Mouse (Mus musculus) CH12.LX (cell line): Measurements from ENCODE around the gene Pttg1ip. TPM values are rescaled to one million over a fixed set of nuclear protein-coding genes. Genes with fewer than 3 reads are reported as not detected.

Experiments used
- DNase-seq: peaks from one replicate; pipeline ENCODE4 v3.0.0-alpha.2; 2013; ENCODE audit errors: extremely low read depth
- H3K27ac ChIP-seq: 2 replicates; pipeline ENCODE4 v1.5.1; 2012; ENCODE audit warnings: low read depth, mild to moderate bottlenecking, control low read depth, moderate library complexity; ENCODE audit not compliant: insufficient read depth
- H3K27me3 ChIP-seq: replicated peaks from 2 replicates; pipeline ENCODE3; 2012; ENCODE audit warnings: inconsistent platforms
- H3K36me3 ChIP-seq, 2 experiments: replicated peaks in 1 of 2; 2 replicates each; pipeline versions ENCODE3 to v1.6.1; 2012; ENCODE audit warnings: inconsistent platforms in 1 of 2, low read length in 1 of 2, mild to moderate bottlenecking in 1 of 2, mixed read lengths in 1 of 2, moderate library complexity in 1 of 2; ENCODE audit not compliant: control insufficient read depth in 1 of 2, insufficient read depth in 1 of 2
- H3K4me1 ChIP-seq, 2 experiments: 2 replicates each; pipeline ENCODE4 v1.6.1; 2012; ENCODE audit warnings: inconsistent platforms in 1 of 2, moderate library complexity in 1 of 2; ENCODE audit not compliant: insufficient read depth in 2 of 2, control insufficient read depth in 1 of 2
- H3K4me2 ChIP-seq: 2 replicates; pipeline ENCODE4 v1.6.1; 2012; ENCODE audit warnings: low read depth, mild to moderate bottlenecking, control low read depth; ENCODE audit not compliant: poor library complexity, insufficient read depth, severe bottlenecking
- H3K4me3 ChIP-seq, 3 experiments: fragments of 150-350 bp in 1 of 3; sonication (generic) in 1 of 3; replicated peaks in 1 of 3; 2 replicates each; pipeline versions ENCODE3 to v1.5.1; 2011 to 2012; ENCODE audit warnings: low read depth in 2 of 3, low read length in 2 of 3, mild to moderate bottlenecking in 2 of 3, moderate library complexity in 2 of 3, control low read depth in 1 of 3, improper control_type of control experiment in 1 of 3, inconsistent platforms in 1 of 3, mixed read lengths in 1 of 3; ENCODE audit not compliant: poor library complexity in 1 of 3
- H3K79me2 ChIP-seq: replicated peaks from 2 replicates; pipeline ENCODE4 v1.6.1; 2012; ENCODE audit warnings: mild to moderate bottlenecking, moderate library complexity; ENCODE audit not compliant: control insufficient read depth, poor library complexity, insufficient read depth, severe bottlenecking; ENCODE audit errors: extremely low read depth
- H3K9ac ChIP-seq: 2 replicates; pipeline ENCODE4 v1.6.1; 2012; ENCODE audit warnings: low read depth, mild to moderate bottlenecking, control low read depth, moderate library complexity; ENCODE audit not compliant: insufficient read depth
- H3K9me3 ChIP-seq: replicated peaks from 2 replicates; pipeline ENCODE3; 2012; ENCODE audit warnings: low read length, inconsistent platforms, mixed read lengths
- CTCF ChIP-seq, 2 experiments: IDR thresholded peaks in 1 of 2; conservative IDR thresholded peaks in 1 of 2; 2 replicates each; pipeline ENCODE4 v1.5.1; 2011 to 2012; ENCODE audit warnings: low read depth in 2 of 2, low read length in 2 of 2, improper control_type of control experiment in 1 of 2, inconsistent platforms in 1 of 2, mild to moderate bottlenecking in 1 of 2, moderate library complexity in 1 of 2
- ELF1 ChIP-seq: IDR thresholded peaks from 2 replicates; pipeline ENCODE4 v1.6.1; 2014; ENCODE audit warnings: low read depth, mild to moderate bottlenecking, inconsistent platforms, low read length, improper control_type of control experiment
- EP300 ChIP-seq: IDR thresholded peaks from 2 replicates; pipeline ENCODE4 v1.6.1; 2011; ENCODE audit warnings: low read length, improper control_type of control experiment
- ETS1 ChIP-seq: conservative IDR thresholded peaks from 2 replicates; pipeline ENCODE4 v1.6.1; 2012; ENCODE audit warnings: low read depth, mild to moderate bottlenecking, inconsistent platforms, low read length, improper control_type of control experiment, moderate library complexity
- HCFC1 ChIP-seq: IDR thresholded peaks from 2 replicates; pipeline ENCODE4 v1.6.1; 2012; ENCODE audit warnings: low read depth, mild to moderate bottlenecking, inconsistent platforms, low read length, improper control_type of control experiment
- KAT2A ChIP-seq: IDR thresholded peaks from 2 replicates; pipeline ENCODE4 v1.6.1; 2012; ENCODE audit warnings: low read length, improper control_type of control experiment, inconsistent platforms; ENCODE audit not compliant: insufficient replicate concordance
- MAFK ChIP-seq: IDR thresholded peaks from 2 replicates; pipeline ENCODE4 v1.6.1; 2011; ENCODE audit warnings: low read length, improper control_type of control experiment; ENCODE audit not compliant: insufficient replicate concordance
- MAX ChIP-seq: IDR thresholded peaks from 2 replicates; pipeline ENCODE4 v1.6.1; 2011; ENCODE audit warnings: low read length, improper control_type of control experiment
- MAZ ChIP-seq: IDR thresholded peaks from 2 replicates; pipeline ENCODE4 v1.6.1; 2012; ENCODE audit warnings: low read depth, mild to moderate bottlenecking, inconsistent platforms, low read length, improper control_type of control experiment, moderate library complexity
- MEF2A ChIP-seq: IDR thresholded peaks from 2 replicates; pipeline ENCODE4 v1.6.1; 2014; ENCODE audit warnings: low read depth, mild to moderate bottlenecking, inconsistent platforms, low read length, improper control_type of control experiment, borderline replicate concordance
- MYC ChIP-seq: IDR thresholded peaks from 2 replicates; pipeline ENCODE4 v1.6.1; 2011; ENCODE audit warnings: low read depth, mild to moderate bottlenecking, improper control_type of control experiment, low read length
- NRF1 ChIP-seq: IDR thresholded peaks from 2 replicates; pipeline ENCODE4 v1.6.1; 2014; ENCODE audit warnings: low read depth, mild to moderate bottlenecking, inconsistent platforms, low read length, improper control_type of control experiment, moderate library complexity
- PAX5 ChIP-seq: IDR thresholded peaks from 2 replicates; pipeline ENCODE4 v1.6.1; 2012; ENCODE audit warnings: low read length, inconsistent platforms, mixed read lengths
- RAD21 ChIP-seq: IDR thresholded peaks from 2 replicates; pipeline ENCODE4 v1.6.1; 2011; ENCODE audit warnings: low read depth, mild to moderate bottlenecking, low read length, improper control_type of control experiment, moderate library complexity
- TBP ChIP-seq: conservative IDR thresholded peaks from 2 replicates; pipeline ENCODE4 v1.6.1; 2011; ENCODE audit warnings: low read depth, low read length, improper control_type of control experiment
- UBTF ChIP-seq: IDR thresholded peaks from 2 replicates; pipeline ENCODE4 v1.6.1; 2012; ENCODE audit warnings: low read depth, mild to moderate bottlenecking, inconsistent platforms, low read length, improper control_type of control experiment, moderate library complexity
- ZMIZ1 ChIP-seq: IDR thresholded peaks from 2 replicates; pipeline ENCODE4 v1.6.1; 2012; ENCODE audit warnings: low read depth, mild to moderate bottlenecking, inconsistent platforms, low read length, improper control_type of control experiment
- ZNF384 ChIP-seq: IDR thresholded peaks from 2 replicates; pipeline ENCODE4 v1.6.1; 2012; ENCODE audit warnings: low read depth, low read length, improper control_type of control experiment, inconsistent platforms
- dilution Hi-C: fragments of 300-500 bp; cut with MboI; formaldehyde crosslinking; loops from 2 replicates; pipeline ENCODE4 v1.14.3; 2020; ENCODE audit warnings: low sequenced_read_pairs; ENCODE audit not compliant: extremely low pct_unique_long_range_greater_than_20kb, extremely low pct_ligation_motif_present
- in situ Hi-C: fragments of 300-500 bp; cut with MboI; formaldehyde crosslinking; loops from 3 replicates; pipeline ENCODE4 v1.14.3; 2019; ENCODE audit warnings: low sequenced_read_pairs, low pct_ligation_motif_present, low pct_unique_long_range_greater_than_20kb, mixed read lengths
- polyA plus RNA-seq: library from polyadenylated mRNA; unstranded; fragments of >175 nt; gene quantifications from 2 replicates; pipeline ENCODE4 v1.2.1, GENCODE M21; 2012; ENCODE audit warnings: low read depth; ENCODE audit not compliant: insufficient read length
- total RNA-seq, 2 experiments: library from RNA; depleted of rRNA; stranded (reverse); fragments of 300-350 nt in 1 of 2; fragments of >200 nt in 1 of 2; gene quantifications; 2 replicates each; pipeline ENCODE4 v1.2.3; 2012 to 2014

Pttg1ip gene
- total and polyA plus RNA-seq, 3 experiments = 18.9 to 25.3 (median 20.7) TPM

GRCm38 (mm10) chr10:77553285-77553684 is 28.2 kb upstream of the Pttg1ip start:
- in situ Hi-C loops = loop anchor here (5.0 kb wide), 1 partner anchor 36 kb away; the partner anchor contains the start of gene Fam207a

GRCm38 (mm10) chr10:77554918-77555317 is 26.6 kb upstream of the Pttg1ip start:
- H3K79me2 ChIP-seq = no peaks in the 10 kb centered on the region
- dilution Hi-C loops = no loop called here
- H3K27ac ChIP-seq = no peak overlapping the region
- in situ Hi-C loops = loop anchor here (5.0 kb wide), 1 partner anchor 38 kb away; the partner anchor contains the start of gene Fam207a
- no peak for DNase-seq
- H3K4me3 ChIP-seq = no peak overlapping the region
- H3K9ac ChIP-seq = no peak overlapping the region
- no peak overlapping the region for H3K4me2 ChIP-seq
- no peaks in the 10 kb centered on the region for H3K27me3 ChIP-seq
- no peaks in the 10 kb centered on the region for H3K9me3 ChIP-seq
- H3K36me3 ChIP-seq = peaks cover 42 to 93% of the 10 kb centered on the region in 2 experiments
- peaks cover 0 to 5% of the 10 kb centered on the region in 2 experiments; a peak in 1 of 4 replicates for H3K4me1 ChIP-seq
- TF ChIP-seq MAFK (no peak), MAZ (no peak), HCFC1 (no peak), ETS1 (no peak), NRF1 (no peak), PAX5 (no peak), ZMIZ1 (no peak), ZNF384 (no peak), TBP (no peak), CTCF (conservative IDR thresholded peaks at IDR 0.05 in 1 of 2, IDR thresholded peaks at IDR 0.05 in 1 of 2; ENCODE audit: low read depth in 2 of 2, low read length in 2 of 2) (no peak), MEF2A (no peak), MYC (no peak), MAX (no peak)

More at GRCm38 (mm10) chr10:77553285-77553684, 28.2 kb upstream of the Pttg1ip start:
- no peak for DNase-seq
- TF ChIP-seq KAT2A = no peak
- no peak for TF ChIP-seq RAD21
- TF ChIP-seq UBTF = no peak
- TF ChIP-seq ELF1 = no peak
- TF ChIP-seq ZNF384 = no peak
- no peak for TF ChIP-seq ZMIZ1
- no peak for TF ChIP-seq ETS1
- TF ChIP-seq EP300 = no peak
- peaks cover 45 to 95% of the 10 kb centered on the region in 2 experiments for H3K36me3 ChIP-seq
- H3K79me2 ChIP-seq = no peaks in the 10 kb centered on the region
- no peak overlapping the region for H3K4me3 ChIP-seq
- H3K9me3 ChIP-seq = no peaks in the 10 kb centered on the region
- no peak overlapping the region for H3K4me2 ChIP-seq
- dilution Hi-C loops = no loop called here
- H3K9ac ChIP-seq = no peak overlapping the region
- H3K27ac ChIP-seq = no peak overlapping the region
- peaks cover 0 to 5% of the 10 kb centered on the region in 2 experiments; a peak in 1 of 4 replicates for H3K4me1 ChIP-seq
- no peaks in the 10 kb centered on the region for H3K27me3 ChIP-seq
